Mouse (Mus musculus) frontal cortex, adult 2 months (tissue): Measurements from ENCODE around the gene Pla2g2e. TPM values are rescaled to one million over a fixed set of nuclear protein-coding genes. Genes with fewer than 3 reads are reported as not detected.
"Not testable (repeated sequence)": the region's sequence is repeated elsewhere in the genome, so short reads cannot be mapped to it uniquely, and the experiment has no call there.

Experiments
- DNase-seq, 2 experiments: peaks; one replicate each; pipeline ENCODE4 v3.0.0; 2022; ENCODE audit warnings: low spot score in 1 of 2; ENCODE audit errors: extremely low spot score in 1 of 2
- polyA plus RNA-seq: library from polyadenylated mRNA; depleted of rRNA; stranded (reverse); fragments of >200 nt; gene quantifications from 2 replicates; pipeline ENCODE4 v1.2.3, GENCODE M21; 2012; rRNA removed

Gene Pla2g2e
- 0.19 TPM in 1 of 2 replicates, not detected in the other for polyA plus RNA-seq

DNA sequence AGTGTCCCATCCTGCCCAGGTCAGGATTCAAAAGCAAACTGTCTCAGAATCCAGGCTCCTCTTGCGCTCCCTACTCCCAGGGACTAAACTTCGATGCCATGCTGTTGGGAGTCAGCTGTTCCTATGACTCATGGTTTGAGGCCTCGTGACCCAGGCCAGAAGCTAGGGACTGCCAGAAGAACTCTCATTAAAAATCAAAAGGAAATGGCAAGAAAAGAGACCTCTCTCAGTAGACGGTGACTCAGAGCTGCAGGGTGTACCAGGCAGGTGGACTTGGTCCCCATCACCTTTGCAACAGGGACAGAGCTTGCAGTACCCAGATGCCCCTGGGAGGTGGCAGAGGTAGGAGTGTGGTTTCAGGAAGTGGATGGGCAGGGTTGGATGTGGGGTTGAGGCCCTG lies at the start of gene Pla2g2e:
TSS of gene Pla2g2e (plus strand) at position 212 of the 400 bp plus-strand sequence.
- DNase-seq: no peak

GRCm38 (mm10) chr4:138839806-138840205 lies 37.9 kb upstream of the Pla2g2e start:
- DNase-seq: no peak

DNA sequence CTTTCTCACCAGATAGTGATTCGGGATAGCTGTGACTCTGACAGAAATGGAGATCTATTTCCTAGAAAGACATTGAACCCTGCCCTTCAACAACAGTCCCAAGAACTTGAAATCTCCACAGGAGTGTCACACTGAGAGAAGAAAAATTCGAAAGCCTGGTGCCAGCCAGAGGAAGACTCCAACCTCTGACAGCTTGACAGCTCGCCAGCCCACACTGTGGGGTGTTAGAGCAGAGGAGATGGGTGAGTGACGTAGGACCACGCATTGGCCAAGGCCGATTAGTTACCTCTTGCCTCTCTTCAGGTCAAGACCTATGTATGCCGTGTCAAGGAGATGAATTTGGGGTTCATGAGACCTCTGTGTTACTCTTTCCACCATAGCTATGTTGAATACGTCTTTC lies 37.0 kb upstream of the Pla2g2e start:
- no peak for DNase-seq

GRCm38 (mm10) chr4:138841386-138841785 lies 36.4 kb upstream of the Pla2g2e start:
- peak; percentile 83 to 94 for DNase-seq

GRCm38 (mm10) chr4:138851463-138851862 lies 26.3 kb upstream of the Pla2g2e start:
- DNase-seq: peak; percentile 65 to 93

GRCm38 (mm10) chr4:138852961-138853360 lies 24.8 kb upstream of the Pla2g2e start:
- DNase-seq: no peak

- DNase-seq: peak in 1 of 2 experiments; percentile 55
Measured at GRCm38 (mm10) chr4:138855092-138855632, 22.6 kb upstream of the Pla2g2e start.

GRCm38 (mm10) chr4:138856491-138856890 lies 21.3 kb upstream of the Pla2g2e start:
- DNase-seq: peak in 1 of 2 experiments; percentile 87

GRCm38 (mm10) chr4:138857576-138857975 lies 20.2 kb upstream of the Pla2g2e start:
- DNase-seq: no peak

- DNase-seq: peak in 1 of 2 experiments; percentile 59
Measured at GRCm38 (mm10) chr4:138858446-138858845, 19.3 kb upstream of the Pla2g2e start.

GRCm38 (mm10) chr4:138859245-138859644 lies 18.5 kb upstream of the Pla2g2e start:
- DNase-seq: no peak

DNA sequence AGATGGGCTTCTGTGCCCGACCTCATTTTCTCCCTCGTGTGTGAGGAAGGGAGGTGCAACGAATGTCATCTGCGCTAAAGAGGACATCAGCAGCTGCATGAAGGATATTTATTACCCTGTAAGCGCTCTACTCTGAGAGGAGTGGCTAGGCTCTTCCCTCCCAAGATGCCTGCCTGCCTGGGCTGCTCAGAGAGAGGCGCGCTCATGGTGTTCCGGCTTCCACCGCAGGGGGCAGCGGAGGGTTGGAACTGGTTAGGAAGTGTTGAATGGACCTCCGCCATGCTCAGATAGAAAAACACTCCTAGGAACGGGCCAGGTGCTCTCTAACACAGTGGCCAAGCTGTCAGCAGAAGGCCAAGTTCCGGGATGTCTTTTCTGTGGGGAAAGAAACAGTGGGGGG lies 18.0 kb upstream of the Pla2g2e start:
- DNase-seq: peak in 1 of 2 experiments; percentile 83

- no peak for DNase-seq
Measured at GRCm38 (mm10) chr4:138863344-138863998, 14.3 kb upstream of the Pla2g2e start, which contains the start of gene Pla2g5. Pla2g5 (minus strand) TSS chr4:138863482.

- DNase-seq: no peak
Measured at GRCm38 (mm10) chr4:138865092-138865491, 12.7 kb upstream of the Pla2g2e start.

- DNase-seq: no peak
Measured at GRCm38 (mm10) chr4:138865991-138866390, 11.8 kb upstream of the Pla2g2e start.

GRCm38 (mm10) chr4:138866413-138866812 lies 11.3 kb upstream of the Pla2g2e start:
- DNase-seq: peak; percentile 63 to 94

DNA sequence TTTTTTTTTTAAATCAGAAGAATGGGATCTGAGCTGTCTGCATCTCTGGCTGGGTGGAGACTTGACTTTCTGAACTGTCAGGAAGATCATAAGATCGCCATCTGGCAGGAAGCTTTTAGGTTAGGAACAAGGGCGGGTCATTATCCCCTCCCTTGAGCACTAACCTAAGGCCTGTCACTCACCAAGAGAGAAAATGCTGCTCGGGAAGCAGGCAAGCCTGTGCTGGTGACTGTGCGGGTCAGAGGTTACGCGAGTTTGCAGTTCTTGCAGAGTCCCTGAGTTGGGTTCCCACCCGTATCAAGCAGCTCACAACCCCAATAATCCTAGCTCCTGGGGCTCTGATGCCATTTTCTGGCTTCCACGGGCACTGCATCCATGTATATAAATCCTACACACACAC lies 9.1 kb upstream of the Pla2g2e start:
- no peak for DNase-seq

- no peak for DNase-seq
Measured at GRCm38 (mm10) chr4:138873864-138874263, 3.9 kb upstream of the Pla2g2e start, which contains the start of gene Gm13030. Gm13030 (minus strand) TSS chr4:138873964.

GRCm38 (mm10) chr4:138875275-138875674 lies 2.5 kb upstream of the Pla2g2e start:
- DNase-seq: not testable (repeated sequence)

GRCm38 (mm10) chr4:138875986-138876385 lies 1.8 kb upstream of the Pla2g2e start:
- no peak for DNase-seq

GRCm38 (mm10) chr4:138878783-138879182 lies 1.0 kb downstream of the Pla2g2e start:
- no peak for DNase-seq

DNA sequence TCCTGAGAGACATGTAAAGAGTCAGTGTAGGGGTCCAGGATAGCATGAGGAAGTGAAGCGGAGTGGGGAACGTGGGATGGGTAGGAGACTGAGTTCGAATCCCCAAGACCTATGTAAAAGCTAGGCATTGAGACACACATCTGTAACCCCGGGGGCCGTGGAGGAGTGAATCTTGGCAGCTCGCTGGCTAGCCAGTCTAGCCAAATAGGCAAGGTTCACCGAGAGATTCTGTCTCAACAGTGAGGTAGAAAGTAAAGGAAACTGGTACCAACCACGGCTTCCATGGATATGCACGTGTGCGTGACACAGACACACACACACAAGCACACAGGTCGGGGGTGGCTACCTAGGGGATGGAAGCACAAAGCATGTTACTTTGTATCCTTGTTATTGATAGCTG lies 2.1 kb downstream of the Pla2g2e start:
- no peak for DNase-seq
